Mouse (Mus musculus) E14TG2a.4 (cell line): Measurements from ENCODE around the gene Abi3.
"Not testable (repeated sequence)": the region's sequence is repeated elsewhere in the genome, so short reads cannot be mapped to it uniquely, and the experiment has no call there.

Experiments
- H3K27me3 ChIP-seq: 2 replicates; pipeline ENCODE4 v1.6.1; 2014; ENCODE audit warnings: low read length, control low read depth; ENCODE audit not compliant: insufficient read depth
- H3K36me3 ChIP-seq: 2 replicates; pipeline ENCODE4 v1.6.1; 2014; ENCODE audit warnings: low read length, control low read depth; ENCODE audit not compliant: insufficient read depth
- H3K4me1 ChIP-seq: replicated peaks from 2 replicates; pipeline ENCODE4 v1.6.1; 2014; ENCODE audit warnings: low read depth, low read length, control low read depth
- H3K4me3 ChIP-seq: replicated peaks from 2 replicates; pipeline ENCODE4 v1.5.1; 2014; ENCODE audit warnings: mild to moderate bottlenecking, low read length
- H3K9me3 ChIP-seq: 2 replicates; pipeline ENCODE4 v1.6.1; 2014; ENCODE audit warnings: low read length, control low read depth
- CTCF ChIP-seq: conservative IDR thresholded peaks from 2 replicates; pipeline ENCODE4 v1.5.1; 2014; ENCODE audit warnings: low read length
- NANOG ChIP-seq: IDR thresholded peaks from 2 replicates; pipeline ENCODE4 v1.6.1; 2014; ENCODE audit warnings: borderline replicate concordance, low read length, mixed read lengths
- POU5F1 ChIP-seq: IDR thresholded peaks from 2 replicates; pipeline ENCODE4 v1.6.1; 2014; ENCODE audit warnings: low read length, borderline replicate concordance

Gene Abi3

DNA sequence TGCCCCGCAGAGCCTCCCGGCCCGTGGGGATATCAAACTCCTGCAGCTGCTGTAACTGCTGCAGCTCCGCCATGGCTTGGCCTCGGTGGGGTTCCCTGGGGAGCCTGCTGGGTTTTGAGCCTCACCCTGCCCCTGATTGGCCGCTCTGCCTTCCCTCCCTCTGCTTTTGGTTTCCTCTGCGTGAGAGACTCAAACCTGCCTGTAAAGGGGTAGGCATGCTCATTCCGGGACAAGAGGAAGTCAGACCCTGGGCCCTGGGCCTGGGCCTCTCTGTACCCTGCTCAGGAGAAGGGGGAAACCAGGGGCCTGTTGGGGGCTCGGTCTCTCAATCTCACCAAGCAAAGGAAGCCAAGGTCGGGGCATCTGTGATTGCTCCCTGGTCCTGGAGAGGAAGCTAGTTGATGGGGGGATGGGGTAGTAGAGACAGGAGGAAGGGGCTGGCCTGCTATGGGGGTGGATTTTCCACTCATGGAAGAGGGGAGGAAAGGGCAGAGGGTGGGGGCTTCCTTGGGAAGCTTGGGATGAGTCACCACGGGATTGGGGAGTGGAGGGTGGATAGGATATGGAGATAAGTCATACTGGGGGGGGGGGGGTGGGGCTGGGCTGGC lies at the start of gene Abi3:
TSS of gene Abi3 (minus strand) at position 403 of the 608 bp plus-strand sequence.
- peaks cover 44% of the 10 kb centered on the region for H3K4me1 ChIP-seq

DNA sequence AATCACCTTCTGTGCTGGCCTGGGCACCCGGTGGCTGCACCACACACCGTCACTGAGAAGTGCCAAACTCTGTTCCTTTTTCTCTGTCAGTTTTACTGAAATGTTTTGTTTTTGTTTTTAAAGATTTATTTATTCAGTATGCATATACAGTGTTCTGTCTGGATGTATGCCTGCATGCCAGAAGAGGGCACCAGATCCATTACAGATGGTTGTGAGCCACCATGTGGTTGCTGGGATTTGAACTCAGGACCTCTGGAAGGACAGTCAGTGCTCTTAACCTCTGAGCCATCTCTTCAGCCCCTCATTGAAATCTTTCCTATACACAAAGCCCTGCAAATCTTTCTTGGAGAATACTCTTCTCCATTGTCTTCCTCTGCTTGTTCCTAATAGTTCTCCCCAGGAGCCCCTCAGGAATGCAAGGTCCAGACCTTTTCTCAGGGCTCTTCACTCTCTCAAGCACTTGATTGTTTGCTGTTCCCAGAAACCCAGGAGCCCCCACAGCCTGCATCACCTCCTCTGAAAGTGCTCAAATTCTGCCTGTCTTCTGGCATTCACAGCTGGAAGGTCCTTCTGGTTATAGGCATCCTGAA lies 48.3 kb upstream of the Abi3 start:
- H3K4me3 ChIP-seq: no peak overlapping the region
- H3K9me3 ChIP-seq: peaks cover 9% of the 10 kb centered on the region
- peaks cover 21% of the 10 kb centered on the region for H3K4me1 ChIP-seq
- no peaks in the 10 kb centered on the region for H3K36me3 ChIP-seq
- TF ChIP-seq CTCF (no peak), NANOG (peak; percentile 84)
- no peaks in the 10 kb centered on the region for H3K27me3 ChIP-seq

More for the DNA sequence above, at the start of gene Abi3:
- no peak for TF ChIP-seq NANOG
- TF ChIP-seq CTCF: no peak
- TF ChIP-seq POU5F1: no peak
- Histone ChIP-seq H3K9me3 (no peaks in the 10 kb centered on the region), H3K36me3 (no peaks in the 10 kb centered on the region), H3K4me3 (peak within 1 kb of the TSS; percentile 70), H3K27me3 (peaks cover 42% of the 10 kb centered on the region)

DNA sequence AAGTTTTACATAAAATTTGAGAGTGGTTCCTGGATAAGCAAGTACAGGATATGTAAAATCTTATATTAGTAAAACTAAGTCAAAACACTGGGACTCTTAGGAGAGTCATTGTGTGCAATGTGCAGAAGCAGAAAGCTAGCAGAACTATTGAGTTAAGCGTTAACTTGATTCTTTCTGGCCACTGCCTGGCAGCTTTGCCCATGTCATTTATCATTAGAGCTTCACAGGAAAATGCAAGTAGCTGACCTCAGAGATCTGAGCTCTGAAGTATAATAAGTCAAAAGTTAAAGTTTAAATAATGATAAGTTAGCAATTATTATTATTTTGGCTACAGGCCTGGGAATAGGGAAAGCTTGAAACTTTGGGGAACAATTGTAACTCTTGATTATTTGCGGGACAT lies 37.6 kb upstream of the Abi3 start:
- H3K4me1 ChIP-seq: peaks cover 28% of the 10 kb centered on the region
- H3K4me3 ChIP-seq, H3K36me3 ChIP-seq, H3K27me3 ChIP-seq, H3K9me3 ChIP-seq: not testable (repeated sequence)

GRCm38 (mm10) chr11:95876296-95876695 lies 34.0 kb upstream of the Abi3 start:
- peaks cover 13% of the 10 kb centered on the region for H3K4me1 ChIP-seq
- no peaks in the 10 kb centered on the region for H3K9me3 ChIP-seq
- H3K36me3 ChIP-seq: no peaks in the 10 kb centered on the region
- TF ChIP-seq POU5F1 (no peak), NANOG (no peak), CTCF (peak; percentile 98)
- H3K27me3 ChIP-seq: 0 out of 2 replicates have a peak, but pooled peaks cover 6% of the 10 kb centered on the region
- peak overlapping the region; percentile 67 for H3K4me3 ChIP-seq

DNA sequence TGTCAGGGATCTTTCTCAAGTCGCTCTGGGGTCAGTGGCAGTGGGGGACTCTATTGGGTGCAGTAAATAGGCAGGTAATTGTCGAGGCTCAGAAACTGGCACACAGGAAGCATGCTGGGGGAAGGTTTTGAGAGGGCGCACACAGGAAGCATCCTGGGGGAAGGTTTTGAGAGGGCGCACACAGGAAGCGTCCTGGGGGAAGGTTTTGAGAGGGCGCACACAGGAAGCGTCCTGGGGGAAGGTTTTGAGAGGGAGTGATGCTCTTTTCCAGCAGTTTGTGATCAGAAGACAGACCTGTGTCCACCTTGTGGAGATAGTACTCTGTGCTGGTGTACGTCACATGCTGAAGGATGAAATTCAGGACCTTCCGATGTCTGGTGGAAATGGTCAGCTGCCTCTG lies 33.5 kb upstream of the Abi3 start:
- TF ChIP-seq NANOG (no peak), POU5F1 (no peak; the same call in 1 of the 2 replicates)
- no peaks in the 10 kb centered on the region for H3K9me3 ChIP-seq
- H3K4me1 ChIP-seq: peaks cover 18% of the 10 kb centered on the region
- H3K4me3 ChIP-seq: peak overlapping the region; percentile 67
- H3K36me3 ChIP-seq: no peaks in the 10 kb centered on the region
- H3K27me3 ChIP-seq: 0 out of 2 replicates have a peak, but pooled peaks cover under 1% of the 10 kb centered on the region

DNA sequence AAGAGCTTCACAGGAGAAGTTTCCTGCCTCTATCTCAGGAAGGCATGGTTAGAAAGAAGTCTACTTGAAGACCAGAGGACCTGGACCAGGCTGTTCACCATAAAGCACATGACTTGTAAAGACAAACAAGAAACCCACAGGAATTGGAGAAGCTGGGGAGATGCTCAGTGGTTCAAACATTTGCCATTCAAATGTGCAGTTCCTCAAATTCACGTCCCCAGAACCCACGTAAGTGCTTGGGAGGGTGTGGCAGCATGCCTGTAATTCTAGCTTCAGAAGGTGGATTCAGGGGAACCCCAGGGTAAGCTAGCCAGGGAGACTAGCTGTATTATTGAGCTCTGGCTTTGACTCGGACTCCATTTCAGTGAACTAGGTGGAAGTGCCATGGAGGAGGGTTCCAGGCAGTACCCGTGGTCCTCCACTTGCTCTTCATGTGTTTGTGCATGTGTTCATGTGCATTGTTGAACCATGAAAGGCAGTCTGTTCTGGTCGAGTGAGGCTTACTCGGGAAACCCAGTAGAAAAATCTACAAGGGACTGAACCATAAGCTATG lies 27.7 kb upstream of the Abi3 start:
- no peaks in the 10 kb centered on the region for H3K9me3 ChIP-seq
- TF ChIP-seq CTCF (no peak), NANOG (no peak), POU5F1 (no peak)
- H3K27me3 ChIP-seq: no peaks in the 10 kb centered on the region
- no peak overlapping the region for H3K4me3 ChIP-seq
- H3K4me1 ChIP-seq: peaks cover 51% of the 10 kb centered on the region
- H3K36me3 ChIP-seq: peaks cover 24% of the 10 kb centered on the region

GRCm38 (mm10) chr11:95869442-95869841 lies 27.2 kb upstream of the Abi3 start:
- no peaks in the 10 kb centered on the region for H3K9me3 ChIP-seq
- TF ChIP-seq CTCF: no peak
- no peak for TF ChIP-seq POU5F1
- TF ChIP-seq NANOG: no peak
- peaks cover 27% of the 10 kb centered on the region for H3K36me3 ChIP-seq
- H3K27me3 ChIP-seq: no peaks in the 10 kb centered on the region
- peaks cover 51% of the 10 kb centered on the region for H3K4me1 ChIP-seq
- H3K4me3 ChIP-seq: no peak overlapping the region

GRCm38 (mm10) chr11:95861397-95861796 lies 19.1 kb upstream of the Abi3 start:
- Histone ChIP-seq H3K4me1 (peaks cover 60% of the 10 kb centered on the region), H3K36me3 (peaks cover 53% of the 10 kb centered on the region), H3K9me3 (no peaks in the 10 kb centered on the region), H3K4me3 (no peak overlapping the region), H3K27me3 (no peaks in the 10 kb centered on the region)
- no peak for TF ChIP-seq NANOG
- TF ChIP-seq POU5F1: no peak
- TF ChIP-seq CTCF: no peak

DNA sequence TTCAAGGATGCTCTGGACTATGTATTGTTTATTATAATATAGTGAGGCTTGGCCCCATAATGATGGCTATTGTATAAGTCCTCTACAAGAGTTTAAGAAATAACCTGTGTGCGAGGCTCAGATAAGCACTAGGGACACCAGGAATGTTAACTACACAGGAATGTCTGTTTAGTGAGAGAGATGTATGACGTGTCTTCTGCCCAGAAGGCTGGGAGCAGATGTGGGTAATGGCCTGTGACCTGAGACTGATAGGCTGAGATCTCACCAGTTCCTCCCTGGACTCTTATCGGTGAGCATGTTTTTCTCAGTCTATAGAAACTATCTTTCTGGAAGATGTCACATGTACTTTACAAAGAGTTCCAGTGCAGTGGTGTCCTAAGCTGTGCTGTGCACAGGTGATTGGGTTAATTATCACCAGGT lies 17.8 kb upstream of the Abi3 start:
- H3K36me3 ChIP-seq: peaks cover 49% of the 10 kb centered on the region
- H3K4me1 ChIP-seq: peaks cover 47% of the 10 kb centered on the region
- H3K9me3 ChIP-seq: no peaks in the 10 kb centered on the region
- H3K27me3 ChIP-seq: no peaks in the 10 kb centered on the region
- TF ChIP-seq CTCF: no peak
- TF ChIP-seq NANOG: no peak
- no peak for TF ChIP-seq POU5F1
- H3K4me3 ChIP-seq: peak overlapping the region; percentile 89
